Mouse (Mus musculus) bone marrow, adult 2 months (tissue): Measurements from ENCODE around the gene Kcng4.

Source experiments
- CTCF ChIP-seq: fragments of 200-500 bp; IDR thresholded peaks from 2 replicates; pipeline ENCODE4 v1.5.1; 2011; ENCODE audit warnings: low read length, control low read depth; ENCODE audit not compliant: control insufficient read depth, insufficient read depth
- POLR2A ChIP-seq: fragments of 200-500 bp; IDR thresholded peaks from 2 replicates; pipeline ENCODE4 v1.6.1; 2011; ENCODE audit warnings: low read depth, mild to moderate bottlenecking, control low read depth, low read length, borderline replicate concordance; ENCODE audit not compliant: control insufficient read depth

DNA sequence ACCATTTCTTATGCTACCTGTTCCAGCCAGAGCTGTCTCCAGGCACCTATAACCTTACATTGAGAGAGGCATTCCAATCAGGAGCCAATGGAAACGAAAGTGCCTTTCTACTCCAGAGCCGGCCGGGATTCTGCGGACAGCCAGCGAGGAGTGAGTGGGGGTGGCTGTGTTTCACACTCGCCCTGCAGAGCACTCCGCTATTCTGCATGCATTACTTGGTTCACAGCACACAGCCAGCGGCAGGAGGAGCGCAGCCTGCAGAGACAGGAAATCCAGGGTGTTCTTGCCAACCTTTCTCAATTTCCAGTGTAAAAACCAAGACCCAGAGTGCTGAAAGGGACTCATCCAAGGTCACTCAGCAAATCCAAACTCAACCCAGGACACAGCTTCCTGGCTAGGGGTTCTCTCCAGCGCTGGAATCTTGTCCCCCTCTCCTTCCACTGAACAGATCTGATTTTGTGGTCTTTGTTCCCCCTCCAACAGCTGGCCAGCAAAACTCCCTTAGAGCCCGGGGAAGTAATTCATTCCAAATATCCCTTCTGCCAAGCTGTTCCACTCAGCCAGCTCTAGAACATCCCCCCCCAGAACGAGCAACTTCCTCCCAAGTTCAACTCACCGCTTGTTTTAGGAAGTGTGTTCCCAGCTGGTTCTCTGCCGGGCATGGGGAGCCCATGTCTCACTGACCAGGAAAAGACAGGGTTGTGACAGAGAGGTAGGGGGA, 704 bp downstream of the Kcng4 start:
- TF ChIP-seq CTCF (no peak), POLR2A (no peak)
